Mouse (Mus musculus): ENCODE results near the gene 3110082J24Rik. TPM values are rescaled to one million over a fixed set of nuclear protein-coding genes. Genes with fewer than 3 reads are reported as not detected.
"Not testable (repeated sequence)": the region's sequence is repeated elsewhere in the genome, so short reads cannot be mapped to it uniquely, and the experiment has no call there.

3110082J24Rik gene
- polyA plus RNA-seq, 2 experiments from 2014 or later = not detected

DNA sequence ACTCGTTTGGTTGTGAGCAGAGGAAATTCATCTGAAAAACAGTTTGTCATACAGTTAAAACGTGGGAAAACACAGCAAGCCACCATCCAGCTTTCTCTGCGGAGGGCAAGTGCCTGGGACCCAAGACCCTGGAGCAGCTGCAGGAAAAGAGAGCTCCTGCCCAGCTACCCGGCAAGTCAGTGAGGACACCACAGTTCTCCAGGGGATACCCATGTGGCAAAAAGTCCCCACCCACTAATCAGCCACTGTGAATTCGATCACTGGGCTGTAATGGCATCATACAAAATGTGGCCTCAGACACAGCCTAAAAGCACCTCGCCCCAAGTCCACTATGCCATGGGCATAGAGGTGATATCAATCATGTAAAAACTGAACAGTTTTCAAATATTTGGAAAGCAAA is 34.2 kb downstream of the 3110082J24Rik start:
- ATAC-seq = no peak

- ATAC-seq = no peak
Measured at GRCm38 (mm10) chr5:30067726-30068125, 38.2 kb downstream of the 3110082J24Rik start.

- not testable (repeated sequence) for ATAC-seq
Measured at GRCm38 (mm10) chr5:30059607-30060006, 46.3 kb downstream of the 3110082J24Rik start.

GRCm38 (mm10) chr5:30058216-30058731 is 47.6 kb downstream of the 3110082J24Rik start:
- no peak for ATAC-seq

Other genes with a start within 250 kb of the 3110082J24Rik start
- under 1 TPM; 0.13 to 0.70 TPM for gene Il6, start 93.0 kb downstream of the 3110082J24Rik start, polyA plus RNA-seq (2017; shearing (Covaris generic))
- gene Tyms, start 32.5 kb downstream of the 3110082J24Rik start, polyA plus RNA-seq (2017; shearing (Covaris generic)) = 10 to 100 TPM; 58.0 to 73.1 TPM
- gene Garem2, start 925 bp downstream of the 3110082J24Rik start, polyA plus RNA-seq (2017; shearing (Covaris generic)) = not detected
- 100 to 1,000 TPM in 1 of 2 experiments, 10 to 100 TPM in 1; 85.0 to 124 TPM for gene Hadha, start 49.1 kb upstream of the 3110082J24Rik start, polyA plus RNA-seq (2017; shearing (Covaris generic))
- 100 to 1,000 TPM; 173 to 208 TPM for gene Hadhb, start 49.2 kb upstream of the 3110082J24Rik start, polyA plus RNA-seq (2017; shearing (Covaris generic))
- not detected for gene Adgrf3, start 99.6 kb upstream of the 3110082J24Rik start, polyA plus RNA-seq (2017; shearing (Covaris generic))
- 10 to 100 TPM; 16.8 to 20.6 TPM for gene Selenoi, start 126.5 kb upstream of the 3110082J24Rik start, polyA plus RNA-seq (2017; shearing (Covaris generic))
- gene Drc1, start 175.3 kb upstream of the 3110082J24Rik start, polyA plus RNA-seq (2017; shearing (Covaris generic)) = 1 to 10 TPM; 3.0 to 4.2 TPM